Mouse (Mus musculus) testis, adult 2 months (tissue): ENCODE measurements at regions not wholly inside any gene's neighbourhood (a gene's known extent, or its start where the extent isn't known, plus 50 kb on each side); places are given as distances from the start of the nearest gene placed in this dataset.

ENCODE experiments used
- H3K27ac ChIP-seq: fragments of 200-500 bp; 2 replicates; pipeline ENCODE4 v1.5.1; 2012; ENCODE audit warnings: low read depth, low read length; ENCODE audit not compliant: control insufficient read depth, insufficient read depth
- H3K27me3 ChIP-seq: fragments of 200-500 bp; 2 replicates; pipeline ENCODE4 v1.6.1; 2012; ENCODE audit warnings: mild to moderate bottlenecking, low read length, moderate library complexity; ENCODE audit not compliant: control insufficient read depth, insufficient read depth
- H3K36me3 ChIP-seq: fragments of 200-500 bp; 2 replicates; pipeline ENCODE4 v1.6.1; 2012; ENCODE audit warnings: mild to moderate bottlenecking, low read length; ENCODE audit not compliant: control insufficient read depth, insufficient read depth
- H3K4me1 ChIP-seq: fragments of 200-500 bp; 2 replicates; pipeline ENCODE4 v1.6.1; 2012; ENCODE audit warnings: low read length; ENCODE audit not compliant: control insufficient read depth, insufficient read depth
- H3K4me3 ChIP-seq: fragments of 200-500 bp; 2 replicates; pipeline ENCODE4 v1.5.1; 2012; ENCODE audit warnings: low read depth, mild to moderate bottlenecking, low read length, moderate library complexity, mixed read lengths; ENCODE audit not compliant: control insufficient read depth
- CTCF ChIP-seq: fragments of 200-500 bp; IDR thresholded peaks from 2 replicates; pipeline ENCODE4 v1.5.1; 2012; ENCODE audit warnings: low read depth, mild to moderate bottlenecking, inconsistent platforms, low read length, moderate library complexity; ENCODE audit not compliant: control insufficient read depth, insufficient read depth, insufficient replicate concordance
- POLR2A ChIP-seq: fragments of 200-500 bp; IDR thresholded peaks from 2 replicates; pipeline ENCODE4 v1.6.1; 2012; ENCODE audit warnings: low read depth, mild to moderate bottlenecking, inconsistent platforms, low read length, moderate library complexity; ENCODE audit not compliant: control insufficient read depth

DNA sequence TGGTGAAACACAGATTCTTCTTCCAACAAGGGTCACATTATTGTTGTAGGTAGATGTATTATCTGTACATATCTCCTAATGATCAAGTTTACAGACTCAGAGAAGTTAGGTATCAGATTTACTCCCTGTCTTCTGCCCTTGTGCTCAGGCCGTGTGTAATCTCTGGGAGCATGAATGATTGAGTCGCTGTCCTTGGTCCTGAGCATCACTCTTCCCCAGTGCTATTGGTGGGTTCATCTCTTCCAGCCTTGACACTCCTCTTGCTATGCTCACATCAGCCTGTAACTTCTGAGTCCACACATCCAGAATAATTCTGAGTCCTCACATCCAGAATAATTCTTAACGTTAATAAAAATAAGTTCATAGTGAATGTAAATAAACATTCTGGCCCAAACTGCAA is 295.6 kb downstream of the Basp1 start:
- H3K27me3 ChIP-seq, result no peaks in the 10 kb centered on the region
- no peaks in the 10 kb centered on the region for H3K4me1 ChIP-seq
- no peak overlapping the region for H3K4me3 ChIP-seq
- no peaks in the 10 kb centered on the region for H3K36me3 ChIP-seq
- H3K27ac ChIP-seq, result no peak overlapping the region
- TF ChIP-seq CTCF, result no peak
- TF ChIP-seq POLR2A, result no peak

DNA sequence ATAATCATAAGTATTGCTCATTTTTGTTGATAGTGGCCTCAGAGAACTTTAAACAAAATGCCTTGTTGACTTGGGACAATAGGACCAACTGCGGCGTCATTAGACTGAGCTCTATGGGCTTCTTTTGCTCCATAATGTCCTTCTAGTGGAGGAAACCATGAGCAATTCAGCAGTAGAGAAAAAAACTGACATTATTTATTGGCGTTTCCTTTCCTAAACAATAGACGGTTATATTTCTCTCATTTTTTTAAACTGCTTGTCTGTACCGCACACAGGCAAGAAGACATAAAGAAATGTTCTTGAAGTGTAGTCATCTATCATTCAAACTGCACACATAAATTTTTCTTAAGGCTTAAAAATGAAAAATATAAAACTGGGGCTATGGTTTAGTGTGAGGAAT is 310.8 kb downstream of the Basp1 start:
- no peaks in the 10 kb centered on the region for H3K36me3 ChIP-seq
- no peak for TF ChIP-seq POLR2A
- no peak for TF ChIP-seq CTCF
- H3K4me1 ChIP-seq, result no peaks in the 10 kb centered on the region

DNA sequence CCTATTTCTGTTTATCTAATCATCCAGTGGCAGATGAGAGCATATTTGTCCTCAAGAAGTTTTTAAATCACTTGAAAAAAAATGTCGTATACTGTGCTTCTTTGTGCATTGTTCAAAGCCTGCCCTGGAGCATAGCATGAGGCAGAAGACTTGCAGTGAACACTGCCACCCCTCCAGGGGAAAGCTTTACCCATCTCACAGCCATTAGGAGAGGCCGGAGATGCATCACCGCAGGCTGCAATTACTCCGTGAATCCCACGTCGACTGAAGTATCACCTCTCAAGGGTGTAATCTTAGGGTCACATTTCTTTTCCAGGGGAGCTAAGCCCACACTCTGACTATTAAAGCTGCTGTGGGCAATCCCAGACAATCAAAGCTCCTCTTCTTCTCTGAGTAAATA is 319.8 kb downstream of the Basp1 start:
- H3K36me3 ChIP-seq, result no peaks in the 10 kb centered on the region
- no peaks in the 10 kb centered on the region for H3K27me3 ChIP-seq
- H3K4me3 ChIP-seq, result no peak overlapping the region
- no peaks in the 10 kb centered on the region for H3K4me1 ChIP-seq
- TF ChIP-seq CTCF (no peak), POLR2A (no peak)
- no peak overlapping the region for H3K27ac ChIP-seq

More for the DNA sequence above, 310.8 kb downstream of the Basp1 start:
- H3K27me3 ChIP-seq, result no peaks in the 10 kb centered on the region
- H3K27ac ChIP-seq, result no peak overlapping the region
- no peak overlapping the region for H3K4me3 ChIP-seq

DNA sequence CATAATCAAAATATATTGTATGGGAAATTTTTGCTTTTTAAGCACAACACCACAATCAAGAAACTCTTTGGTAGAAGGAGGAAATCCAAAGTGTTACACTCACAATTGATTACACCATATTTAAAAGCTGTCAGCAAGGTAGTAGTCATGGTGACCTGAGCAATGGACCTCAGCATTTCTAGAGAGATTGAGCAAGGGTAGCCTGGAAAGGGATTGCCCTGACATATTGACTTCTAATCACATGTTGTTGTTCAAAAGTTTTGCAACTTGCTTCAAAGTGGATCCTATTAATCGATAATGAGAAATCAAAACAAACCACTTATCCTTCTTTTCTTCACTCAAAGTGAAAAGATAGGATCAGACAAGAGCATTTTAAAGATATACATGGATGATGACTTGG is 343.9 kb downstream of the Basp1 start:
- Histone ChIP-seq H3K4me3 (no peak overlapping the region), H3K36me3 (no peaks in the 10 kb centered on the region), H3K27ac (no peak overlapping the region), H3K4me1 (no peaks in the 10 kb centered on the region), H3K27me3 (no peaks in the 10 kb centered on the region)
- TF ChIP-seq CTCF (no peak), POLR2A (no peak)

DNA sequence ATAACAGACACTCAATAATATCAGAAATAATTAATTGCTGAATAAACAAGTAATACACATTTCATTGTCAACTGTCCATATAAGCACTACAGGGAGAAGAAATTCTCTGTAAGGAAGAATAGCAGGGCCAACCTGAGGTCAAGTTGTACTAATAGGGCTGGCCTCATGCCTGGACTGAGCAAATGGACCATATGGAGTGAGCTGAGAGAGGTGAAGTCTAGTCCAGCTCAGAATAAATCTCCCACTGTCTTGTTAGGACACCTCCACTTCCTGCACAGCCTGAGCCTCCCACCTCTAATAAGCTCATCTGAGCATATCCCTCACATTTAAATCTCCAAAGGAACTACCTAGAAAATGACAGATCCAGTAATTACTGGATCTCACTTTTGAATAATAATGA is 354.2 kb downstream of the Basp1 start:
- no peak overlapping the region for H3K27ac ChIP-seq
- H3K36me3 ChIP-seq, result no peaks in the 10 kb centered on the region
- no peak overlapping the region for H3K4me3 ChIP-seq
- H3K4me1 ChIP-seq, result no peaks in the 10 kb centered on the region
- TF ChIP-seq POLR2A (no peak), CTCF (no peak)
- H3K27me3 ChIP-seq, result no peaks in the 10 kb centered on the region

DNA sequence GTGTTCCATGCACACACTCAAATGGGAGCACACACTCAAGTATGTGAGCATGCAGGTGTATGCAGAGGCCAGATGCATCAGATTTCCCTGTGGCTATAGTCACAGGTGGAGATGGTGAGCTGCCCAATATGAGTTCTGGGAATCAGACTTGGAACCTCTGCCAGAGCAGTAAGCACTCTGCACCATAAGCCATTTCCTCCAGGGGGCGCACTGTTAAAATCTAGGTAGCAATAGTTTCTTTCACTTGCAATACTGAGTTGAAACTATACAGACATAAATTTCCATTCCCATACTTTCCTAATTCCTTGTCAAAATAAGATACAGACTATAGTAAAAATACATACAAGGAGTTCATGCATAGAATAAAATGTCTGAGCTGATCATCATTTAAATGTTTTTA is 365.7 kb downstream of the Basp1 start:
- Histone ChIP-seq H3K27me3 (no peaks in the 10 kb centered on the region), H3K4me3 (no peak overlapping the region), H3K4me1 (no peaks in the 10 kb centered on the region), H3K36me3 (no peaks in the 10 kb centered on the region), H3K27ac (no peak overlapping the region)
- no peak for TF ChIP-seq CTCF
- TF ChIP-seq POLR2A, result no peak

DNA sequence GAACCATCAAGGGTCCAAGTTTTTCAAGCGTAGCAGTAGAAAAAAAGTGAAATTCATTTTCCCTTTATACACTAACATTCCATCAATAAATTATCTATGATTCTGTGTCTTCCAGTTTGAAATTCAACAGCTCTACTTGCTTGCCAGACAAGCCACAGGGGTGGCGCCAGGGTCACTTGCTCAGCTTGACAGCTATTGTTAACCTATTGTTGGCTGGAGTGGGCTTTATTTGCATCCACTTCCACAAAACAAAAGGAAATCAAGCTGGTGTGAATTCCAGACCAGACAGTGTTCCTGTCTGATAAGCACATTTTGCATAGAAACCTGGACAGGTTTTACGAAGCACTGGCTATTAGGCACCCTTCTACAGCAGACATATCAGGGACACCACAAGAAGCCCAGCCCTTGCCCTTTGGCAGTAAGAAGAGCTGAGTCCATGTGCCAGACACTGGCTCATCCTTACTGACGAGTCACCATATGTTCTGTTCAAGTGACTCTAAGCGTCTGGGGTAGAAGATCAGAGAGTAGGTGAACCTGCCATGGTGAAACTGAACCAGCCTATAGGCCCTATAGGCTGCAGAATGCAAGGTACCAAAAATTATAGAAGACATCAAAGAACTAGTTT is 366.9 kb downstream of the Basp1 start:
- no peak overlapping the region for H3K4me3 ChIP-seq
- no peaks in the 10 kb centered on the region for H3K36me3 ChIP-seq
- no peaks in the 10 kb centered on the region for H3K27me3 ChIP-seq
- H3K27ac ChIP-seq, result no peak overlapping the region
- H3K4me1 ChIP-seq, result no peaks in the 10 kb centered on the region
- TF ChIP-seq POLR2A, result no peak
- TF ChIP-seq CTCF, result no peak

DNA sequence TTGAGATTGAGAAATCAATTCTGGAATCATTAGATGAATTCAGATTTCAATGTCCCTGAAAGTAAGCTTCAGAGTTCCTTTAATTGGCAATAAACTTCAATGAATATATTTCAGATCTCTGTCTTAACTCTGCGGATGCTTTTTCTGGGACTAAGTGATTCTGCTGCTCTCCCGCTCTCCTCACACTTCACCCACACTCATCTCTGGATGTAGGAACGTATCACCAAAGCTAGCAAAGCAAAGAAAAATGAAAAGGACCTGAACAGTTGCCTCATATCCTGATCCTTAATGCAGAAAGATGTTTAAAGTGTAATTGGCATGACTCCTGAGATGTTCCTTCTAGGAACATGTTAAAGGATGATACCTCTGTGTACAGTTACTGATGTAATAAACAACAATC is 377.3 kb downstream of the Basp1 start:
- Histone ChIP-seq H3K4me1 (no peaks in the 10 kb centered on the region), H3K27me3 (no peaks in the 10 kb centered on the region), H3K27ac (no peak overlapping the region), H3K36me3 (no peaks in the 10 kb centered on the region), H3K4me3 (no peak overlapping the region)
- no peak for TF ChIP-seq POLR2A
- TF ChIP-seq CTCF, result no peak
